Mouse (Mus musculus) intestine, embryonic 14.5 days (tissue): ENCODE measurements at regions not wholly inside any gene's neighbourhood (a gene's known extent, or its start where the extent isn't known, plus 50 kb on each side); places are given as distances from the start of the nearest gene placed in this dataset.
A peak's percentile ranks its signal among the peaks of the same experiment; 100 is the strongest.

Experiments used
- ATAC-seq: fragments of 200-750 bp; cut with Nextera tagmentation; replicated peaks from 2 replicates; pipeline ENCODE4 v1.8.0; 2017; ENCODE audit warnings: low read depth, moderate number of reproducible peaks, moderate TSS enrichment, moderate library complexity; ENCODE audit not compliant: low FRiP score, low TSS enrichment
- DNase-seq: peaks from one replicate; pipeline ENCODE4 v3.0.0-alpha.2; 2018; ENCODE audit warnings: low spot score
- H3K27ac ChIP-seq: fragments of 300-500 bp; sonication (generic); 2 replicates; pipeline ENCODE4 v1.5.1; 2014; ENCODE audit warnings: low read depth, mild to moderate bottlenecking, control low read depth
- H3K27me3 ChIP-seq: fragments of 300-500 bp; sonication (generic); replicated peaks from 2 replicates; pipeline ENCODE4 v1.6.1; 2014; ENCODE audit warnings: low read length, control low read depth; ENCODE audit not compliant: control insufficient read depth, insufficient read depth
- H3K36me3 ChIP-seq: fragments of 300-500 bp; sonication (generic); 2 replicates; pipeline ENCODE4 v1.6.1; 2014; ENCODE audit warnings: low read length, control low read depth; ENCODE audit not compliant: control insufficient read depth, insufficient read depth
- H3K4me1 ChIP-seq: fragments of 300-500 bp; sonication (generic); replicated peaks from 2 replicates; pipeline ENCODE4 v1.6.1; 2014; ENCODE audit warnings: low read length, control low read depth, mixed read lengths; ENCODE audit not compliant: control insufficient read depth, insufficient read depth
- H3K4me2 ChIP-seq: fragments of 300-500 bp; sonication (generic); 2 replicates; pipeline ENCODE4 v1.6.1; 2014; ENCODE audit warnings: low read length
- H3K4me3 ChIP-seq: fragments of 300-500 bp; sonication (generic); 2 replicates; pipeline ENCODE4 v1.5.1; 2014; ENCODE audit warnings: low read depth, low read length, control low read depth, mixed read lengths
- H3K9ac ChIP-seq: fragments of 300-500 bp; sonication (generic); 2 replicates; pipeline ENCODE4 v1.6.1; 2014; ENCODE audit warnings: mild to moderate bottlenecking, low read length
- H3K9me3 ChIP-seq: fragments of 300-500 bp; sonication (generic); 2 replicates; pipeline ENCODE4 v1.6.1; 2016; ENCODE audit warnings: low read length, control low read depth; ENCODE audit not compliant: control insufficient read depth
- WGBS: fragments of 180-500 bp; shearing (Covaris S2); extraction: QIAGEN DNeasy Blood & Tissue Kit; methylation state at CpG from one replicate; pipeline ENCODE4 v1.1.7; 2014; 5-methylcytosine and 5-hydroxymethylcytosine counted together

DNA sequence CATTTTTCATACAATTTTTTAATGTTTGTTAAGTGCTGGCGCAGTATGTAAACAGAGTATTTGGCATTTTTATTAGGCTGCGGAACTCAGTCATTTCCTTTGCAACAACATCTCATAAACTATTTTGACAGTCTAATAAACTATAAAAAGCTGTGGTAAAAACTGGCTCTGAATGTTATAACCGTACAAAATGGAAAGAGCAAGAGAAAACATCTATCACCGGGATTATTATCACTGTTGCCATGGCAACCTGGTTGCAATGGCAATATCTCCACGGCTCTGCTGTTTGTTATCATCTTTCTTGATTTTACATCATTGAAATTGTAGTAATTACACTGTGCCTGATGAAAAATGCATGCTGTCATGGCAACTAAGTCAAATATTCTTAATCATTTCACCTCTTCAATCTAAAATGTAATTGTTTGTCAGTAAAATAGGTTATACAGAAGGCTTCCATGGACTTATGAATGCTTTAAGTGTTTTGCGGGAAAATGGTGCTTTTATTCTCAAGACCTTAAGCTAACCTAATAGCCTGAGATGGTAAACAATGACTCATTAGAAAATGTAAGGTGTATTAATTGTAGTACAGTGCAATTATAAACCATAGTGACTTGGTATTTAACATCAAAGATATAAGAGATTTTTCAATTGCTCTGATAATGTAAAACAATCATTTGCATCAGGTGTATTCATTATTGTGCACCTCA is 671.0 kb downstream of the Car8 start:
- H3K4me3 ChIP-seq: no peak overlapping the region
- H3K36me3 ChIP-seq: no peaks in the 10 kb centered on the region
- H3K4me1 ChIP-seq: no peaks in the 10 kb centered on the region; the same call in 1 of the 2 replicates
- ATAC-seq (no peak), DNase-seq (no peak)
- H3K27ac ChIP-seq: no peak overlapping the region
- no peak overlapping the region for H3K9ac ChIP-seq
- no peaks in the 10 kb centered on the region for H3K27me3 ChIP-seq
- no peak overlapping the region for H3K4me2 ChIP-seq
- H3K9me3 ChIP-seq: no peaks in the 10 kb centered on the region
- WGBS: 39% methylated on average over 6 of the region's 6 CpGs

DNA sequence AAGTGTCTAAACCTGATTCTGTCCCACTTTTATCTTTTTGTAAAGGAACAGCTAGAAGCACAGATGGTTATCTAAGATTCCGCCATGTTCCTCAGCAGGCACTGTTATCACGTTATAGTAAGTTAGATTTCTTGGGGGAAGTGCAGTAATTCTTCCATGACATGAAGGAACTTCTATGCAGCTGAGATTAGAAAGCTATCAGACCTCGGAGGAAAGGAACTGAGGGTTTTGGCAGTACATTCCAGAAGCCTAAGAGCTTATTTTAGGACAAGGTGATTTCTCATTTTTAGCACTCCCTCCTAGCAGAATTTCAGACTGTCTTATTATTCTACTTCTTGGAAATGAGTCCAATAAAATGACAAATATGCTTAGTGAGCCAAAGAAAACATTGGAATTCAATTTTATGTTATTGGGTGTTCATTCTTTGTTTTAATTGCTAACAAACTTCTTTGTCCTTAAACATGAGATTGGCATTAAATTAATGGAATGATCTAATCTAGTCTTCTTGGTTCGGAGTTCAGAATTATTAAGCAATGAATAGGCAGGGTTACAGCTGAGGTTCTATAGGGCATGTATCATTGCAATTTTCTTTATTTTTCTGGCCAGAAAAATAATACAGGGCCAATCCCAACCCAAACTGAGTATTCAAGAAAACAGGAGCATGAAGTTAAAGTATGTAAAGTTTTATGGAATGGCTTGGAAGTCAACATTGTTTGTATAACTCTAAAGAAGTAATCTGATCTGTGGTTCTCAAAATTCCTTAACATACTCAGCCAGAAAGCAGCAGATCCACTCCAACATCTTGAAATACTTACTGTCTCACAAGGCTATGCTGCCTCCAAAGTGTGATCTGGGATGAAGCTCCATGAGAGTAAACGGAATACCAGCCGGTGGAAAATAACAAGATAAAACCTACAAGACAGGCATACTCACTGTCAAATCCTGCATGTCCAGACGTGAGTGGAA is 678.7 kb downstream of the Car8 start:
- no peak for DNase-seq
- H3K27ac ChIP-seq: no peak overlapping the region

DNA sequence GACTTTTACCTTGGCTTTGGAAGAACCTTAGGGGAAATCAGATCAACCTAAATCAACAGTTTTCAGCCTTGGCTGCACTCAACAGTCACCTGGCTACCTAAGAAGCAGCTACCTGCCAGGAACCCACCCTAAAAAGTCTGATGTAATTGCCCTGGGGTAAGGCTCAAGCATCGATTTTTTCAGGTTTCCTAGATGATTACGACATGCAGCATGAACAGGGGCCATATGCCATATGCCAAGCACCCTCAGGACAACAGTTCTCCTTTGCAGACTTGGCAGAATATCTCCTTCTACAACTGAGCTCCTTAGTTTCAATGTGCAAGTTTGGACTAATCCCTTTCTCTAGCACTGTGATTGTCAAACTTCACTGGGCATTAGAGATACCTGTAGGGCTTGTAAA is 680.1 kb downstream of the Car8 start:
- no peaks in the 10 kb centered on the region for H3K9me3 ChIP-seq
- H3K27me3 ChIP-seq: no peaks in the 10 kb centered on the region
- H3K27ac ChIP-seq: no peak overlapping the region
- H3K4me3 ChIP-seq: no peak overlapping the region
- 73% methylated on average over 2 of the region's 2 CpGs for WGBS
- no peaks in the 10 kb centered on the region for H3K4me1 ChIP-seq
- H3K36me3 ChIP-seq: no peaks in the 10 kb centered on the region
- no peak for ATAC-seq
- H3K4me2 ChIP-seq: no peak overlapping the region
- no peak overlapping the region for H3K9ac ChIP-seq
- DNase-seq: no peak

More for the DNA sequence above, 678.7 kb downstream of the Car8 start:
- H3K9me3 ChIP-seq: no peaks in the 10 kb centered on the region
- no peaks in the 10 kb centered on the region for H3K36me3 ChIP-seq
- no peaks in the 10 kb centered on the region for H3K27me3 ChIP-seq
- no peak overlapping the region for H3K9ac ChIP-seq
- no peak overlapping the region for H3K4me2 ChIP-seq
- H3K4me1 ChIP-seq: no peaks in the 10 kb centered on the region
- no peak overlapping the region for H3K4me3 ChIP-seq
- WGBS: 50% methylated on average over 7 of the region's 7 CpGs
- ATAC-seq: no peak

DNA sequence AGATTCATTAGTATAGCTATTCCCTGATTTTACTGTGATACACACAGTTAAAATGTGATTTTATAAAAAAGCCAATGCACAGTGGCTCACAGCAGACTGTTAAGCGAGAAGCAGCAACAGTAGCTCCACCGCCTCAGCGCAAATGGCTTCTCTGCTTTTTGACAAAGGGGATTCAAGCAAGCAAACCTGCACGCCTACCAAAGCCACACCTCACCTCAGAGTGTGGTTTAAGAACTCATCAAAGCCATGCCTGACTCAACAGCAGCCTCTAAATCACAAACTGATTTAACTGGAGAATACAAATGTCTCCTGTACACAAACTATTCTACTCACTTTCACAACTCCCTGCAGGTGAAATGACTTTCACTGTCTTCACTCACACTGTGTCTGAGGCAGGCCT is 704.5 kb downstream of the Car8 start:
- Histone ChIP-seq H3K9me3 (no peaks in the 10 kb centered on the region), H3K4me2 (no peak overlapping the region), H3K9ac (no peak overlapping the region), H3K27me3 (no peaks in the 10 kb centered on the region), H3K27ac (no peak overlapping the region), H3K36me3 (no peaks in the 10 kb centered on the region), H3K4me1 (no peaks in the 10 kb centered on the region), H3K4me3 (no peak overlapping the region)
- DNase-seq (no peak), ATAC-seq (no peak)
- WGBS: 90% methylated on average over 4 of the region's 4 CpGs

DNA sequence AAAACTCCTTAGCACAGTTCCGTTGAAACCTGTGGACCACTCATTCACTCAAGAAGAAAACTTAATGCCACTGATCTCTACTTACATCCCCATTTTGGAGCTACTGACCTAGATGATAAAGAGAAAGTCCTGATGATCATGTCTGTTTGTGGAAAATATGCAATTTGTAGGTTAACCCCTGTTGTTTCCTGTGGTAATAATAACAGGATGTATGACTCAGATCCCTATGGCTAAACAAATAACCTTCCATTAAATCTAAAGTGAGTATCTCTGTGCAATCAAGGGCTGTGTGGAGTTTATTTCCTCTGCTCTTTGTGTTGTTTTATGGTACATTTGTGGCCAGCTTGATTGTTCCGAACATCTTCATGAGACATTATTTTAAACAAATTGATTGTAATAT is 711.1 kb downstream of the Car8 start:
- H3K4me3 ChIP-seq: no peak overlapping the region
- no peaks in the 10 kb centered on the region for H3K9me3 ChIP-seq
- no peak overlapping the region for H3K9ac ChIP-seq
- ATAC-seq: no peak
- no peaks in the 10 kb centered on the region for H3K27me3 ChIP-seq
- no peaks in the 10 kb centered on the region for H3K36me3 ChIP-seq
- H3K27ac ChIP-seq: no peak overlapping the region
- DNase-seq: no peak
- H3K4me1 ChIP-seq: no peaks in the 10 kb centered on the region
- H3K4me2 ChIP-seq: no peak overlapping the region
- 77% methylated on average over 2 of the region's 2 CpGs for WGBS

DNA sequence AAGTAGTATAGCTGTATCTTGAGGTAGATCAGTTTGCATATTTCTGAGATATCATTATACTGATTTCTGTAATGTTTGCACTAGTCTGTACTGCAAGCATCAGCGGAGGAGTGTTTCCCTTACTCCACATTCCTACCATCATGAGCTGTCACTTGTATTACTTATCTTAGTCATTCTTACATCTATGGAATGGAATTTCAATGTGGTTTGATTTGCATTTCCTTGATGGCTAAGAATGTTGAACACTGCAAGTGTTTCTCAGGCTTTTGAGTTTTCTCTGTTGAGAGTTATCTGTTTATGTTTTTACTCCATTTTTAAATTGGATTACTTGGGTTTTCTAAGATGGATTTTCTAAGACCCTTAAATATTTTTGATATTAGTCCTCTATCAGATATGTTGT is 725.8 kb downstream of the Car8 start:
- ATAC-seq (no peak), DNase-seq (no peak)
- Histone ChIP-seq H3K4me2 (no peak overlapping the region), H3K9me3 (no peaks in the 10 kb centered on the region), H3K9ac (no peak overlapping the region), H3K36me3 (no peaks in the 10 kb centered on the region), H3K27ac (no peak overlapping the region), H3K4me1 (no peaks in the 10 kb centered on the region), H3K4me3 (no peak overlapping the region), H3K27me3 (no peaks in the 10 kb centered on the region)
- WGBS: 76% methylated on average over 1 of the region's 1 CpGs

DNA sequence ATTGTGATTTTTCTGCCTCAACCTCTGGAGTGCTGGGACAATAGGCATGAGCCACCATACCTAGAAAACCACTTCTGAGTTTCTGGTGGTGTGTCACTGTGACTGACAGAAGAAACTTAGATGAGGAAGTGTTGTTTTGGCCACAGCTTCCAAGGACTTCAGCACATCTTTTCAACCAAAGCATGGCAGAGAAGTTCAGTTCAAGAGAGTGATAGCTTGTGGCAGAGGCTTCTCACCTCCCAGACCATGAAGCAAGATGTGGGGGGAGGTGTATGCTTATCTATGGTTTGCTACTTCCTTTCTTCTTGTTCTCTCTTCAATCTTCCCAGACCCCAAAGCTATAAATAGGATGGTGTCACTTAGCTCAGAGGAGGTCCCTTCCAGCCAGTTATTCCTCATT is 753.3 kb downstream of the Car8 start:
- no peak overlapping the region for H3K27ac ChIP-seq
- no peak overlapping the region for H3K4me2 ChIP-seq
- no peak for DNase-seq
- no peak overlapping the region for H3K9ac ChIP-seq
- no peaks in the 10 kb centered on the region for H3K9me3 ChIP-seq
- no peak overlapping the region for H3K4me3 ChIP-seq
- H3K4me1 ChIP-seq: no peaks in the 10 kb centered on the region
- H3K27me3 ChIP-seq: no peaks in the 10 kb centered on the region
- no peaks in the 10 kb centered on the region for H3K36me3 ChIP-seq
- ATAC-seq: no peak

DNA sequence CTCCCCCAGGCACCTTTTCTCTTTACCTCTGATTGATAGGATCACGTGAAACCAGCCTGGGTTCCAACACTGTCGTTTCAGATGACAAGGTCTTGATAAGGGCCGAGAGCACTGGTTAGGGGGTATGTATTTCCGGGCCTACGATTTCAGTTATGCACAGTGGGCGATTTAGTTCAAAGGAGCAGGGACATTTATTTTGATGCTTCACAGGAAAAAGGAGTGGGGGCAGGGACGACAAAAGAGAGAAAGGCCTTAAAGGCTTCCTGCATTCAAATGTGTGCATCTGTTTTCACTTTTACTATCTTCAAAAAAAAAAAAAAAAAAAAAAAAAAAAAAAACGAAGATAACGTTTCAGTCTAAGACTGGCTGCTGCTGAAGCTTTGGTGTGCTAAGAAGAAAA is 783.7 kb downstream of the Car8 start:
- Histone ChIP-seq H3K27me3 (no peaks in the 10 kb centered on the region), H3K9ac (no peak overlapping the region), H3K27ac (no peak overlapping the region), H3K4me2 (peak overlapping the region; percentile 20; the same call in 1 of the 2 replicates), H3K36me3 (no peaks in the 10 kb centered on the region), H3K4me1 (no peaks in the 10 kb centered on the region), H3K9me3 (no peaks in the 10 kb centered on the region), H3K4me3 (no peak overlapping the region)
- DNase-seq: no peak
- no peak for ATAC-seq
- WGBS: 20% methylated on average over 9 of the region's 9 CpGs
